Mouse (Mus musculus) spleen, adult 2 months (tissue): ENCODE data around the gene Ly6c1. TPM values are rescaled to one million over a fixed set of nuclear protein-coding genes. Genes with fewer than 3 reads are reported as not detected.
"Not testable (repeated sequence)": the region's sequence is repeated elsewhere in the genome, so short reads cannot be mapped to it uniquely, and the experiment has no call there.

Experiments
- DNase-seq, 2 experiments: peaks; one replicate each; pipeline versions ENCODE4 v3.0.0 to v3.0.0-alpha.2; 2012 to 2021; ENCODE audit warnings: low spot score in 2 of 2, low read depth in 1 of 2
- H3K27ac ChIP-seq: fragments of 200-500 bp; 2 replicates; pipeline ENCODE4 v1.5.1; 2012; ENCODE audit warnings: low read length, inconsistent platforms; ENCODE audit not compliant: insufficient read depth
- H3K27me3 ChIP-seq: fragments of 200-500 bp; 2 replicates; pipeline ENCODE4 v1.6.1; 2012; ENCODE audit warnings: mild to moderate bottlenecking, moderate library complexity, low read length, inconsistent platforms; ENCODE audit not compliant: control insufficient read depth, insufficient read depth
- H3K36me3 ChIP-seq: fragments of 200-500 bp; 2 replicates; pipeline ENCODE4 v1.6.1; 2012; ENCODE audit warnings: mild to moderate bottlenecking, low read length, inconsistent platforms; ENCODE audit not compliant: control insufficient read depth, insufficient read depth
- H3K4me1 ChIP-seq: fragments of 200-500 bp; 2 replicates; pipeline ENCODE4 v1.6.1; 2011; ENCODE audit warnings: inconsistent platforms; ENCODE audit not compliant: control insufficient read depth, insufficient read depth, insufficient read length
- H3K4me3 ChIP-seq: fragments of 200-500 bp; 2 replicates; pipeline ENCODE4 v1.5.1; 2011; ENCODE audit warnings: mild to moderate bottlenecking, inconsistent platforms; ENCODE audit not compliant: insufficient read depth, insufficient read length; ENCODE audit errors: extremely low read depth
- CTCF ChIP-seq: fragments of 200-500 bp; IDR thresholded peaks from 2 replicates; pipeline ENCODE4 v1.5.1; 2011; ENCODE audit warnings: mild to moderate bottlenecking, inconsistent platforms; ENCODE audit not compliant: insufficient read depth, insufficient read length, insufficient replicate concordance; ENCODE audit errors: extremely low read depth
- POLR2A ChIP-seq: fragments of 200-500 bp; IDR thresholded peaks from 2 replicates; pipeline ENCODE4 v1.6.1; 2011; ENCODE audit warnings: low read depth, low read length, inconsistent platforms
- WGBS: fragments of 180-500 bp; shearing (Covaris S2); methylation state at CpG from one replicate; pipeline ENCODE4 v1.1.7; 2018; 5-methylcytosine and 5-hydroxymethylcytosine counted together
- polyA plus RNA-seq: library from polyadenylated mRNA; depleted of rRNA; stranded (reverse); fragments of >200 nt; gene quantifications from 2 replicates; pipeline ENCODE4 v1.2.3, GENCODE M21; 2012; rRNA removed

The Ly6c1 gene
- 105 and 137 TPM in 2 replicates for polyA plus RNA-seq

DNA sequence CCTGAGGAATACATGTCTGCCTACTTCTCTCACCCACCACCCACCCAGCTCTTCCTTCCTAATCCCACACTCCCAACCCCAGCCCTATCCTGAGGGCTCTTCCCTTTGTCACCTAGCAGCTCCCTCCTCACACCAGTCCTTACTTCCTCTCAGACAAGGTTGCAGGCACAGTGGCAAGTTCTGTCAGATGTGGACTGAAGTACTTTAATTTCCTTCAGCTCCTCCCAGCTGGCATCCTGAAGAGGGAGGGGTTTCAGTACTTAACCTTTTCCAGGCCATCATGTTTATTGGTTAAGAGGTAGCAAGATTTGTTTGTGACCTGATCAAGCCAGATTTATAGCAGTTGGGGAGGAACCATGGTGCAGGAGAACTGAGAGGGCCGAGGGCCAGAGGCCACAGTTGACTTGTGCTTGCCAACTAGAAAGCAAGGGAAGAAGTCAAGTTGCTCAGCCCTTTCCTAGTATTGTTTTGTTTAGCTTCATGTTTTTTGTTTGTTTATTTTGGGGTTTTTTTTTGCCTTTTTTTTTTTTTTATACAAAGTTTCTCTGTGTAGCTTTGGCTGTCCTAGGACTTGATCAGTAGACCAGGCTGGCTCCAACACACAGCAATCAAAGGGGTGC, at the start of gene Ly6c1:
Ly6c1 (minus strand) TSS at position 189 of the 620 bp plus-strand sequence.
- DNase-seq, H3K4me3 ChIP-seq, H3K4me1 ChIP-seq, H3K27me3 ChIP-seq, H3K36me3 ChIP-seq, H3K27ac ChIP-seq: not testable (repeated sequence)
- 58% methylated on average over 1 of the region's 1 CpGs for WGBS

GRCm38 (mm10) chr15:75088041-75088440, 39.4 kb upstream of the Ly6c1 start:
- H3K27ac ChIP-seq, H3K4me1 ChIP-seq, H3K4me3 ChIP-seq, DNase-seq, H3K36me3 ChIP-seq, H3K27me3 ChIP-seq: not testable (repeated sequence)
- WGBS, result 4% methylated on average over 2 of the region's 2 CpGs

GRCm38 (mm10) chr15:75069965-75070364, 21.3 kb upstream of the Ly6c1 start:
- TF ChIP-seq CTCF (no peak), POLR2A (no peak)

GRCm38 (mm10) chr15:75062030-75062574, 13.5 kb upstream of the Ly6c1 start:
- TF ChIP-seq CTCF, result peak; percentile 46; the same call in 1 of the 2 replicates
- WGBS, result 32% methylated on average over 6 of the region's 6 CpGs
- not testable (repeated sequence) for H3K27me3 ChIP-seq, H3K4me1 ChIP-seq, H3K27ac ChIP-seq, H3K36me3 ChIP-seq, H3K4me3 ChIP-seq
- peak; percentile 45 to 72 for DNase-seq

More at GRCm38 (mm10) chr15:75069965-75070364, 21.3 kb upstream of the Ly6c1 start:
- no peak overlapping the region for H3K27ac ChIP-seq
- no peaks in the 10 kb centered on the region for H3K36me3 ChIP-seq
- DNase-seq, result no peak
- no peaks in the 10 kb centered on the region for H3K27me3 ChIP-seq
- no peak overlapping the region for H3K4me3 ChIP-seq
- 84% methylated on average over 4 of the region's 4 CpGs for WGBS
- H3K4me1 ChIP-seq, result no peaks in the 10 kb centered on the region

DNA sequence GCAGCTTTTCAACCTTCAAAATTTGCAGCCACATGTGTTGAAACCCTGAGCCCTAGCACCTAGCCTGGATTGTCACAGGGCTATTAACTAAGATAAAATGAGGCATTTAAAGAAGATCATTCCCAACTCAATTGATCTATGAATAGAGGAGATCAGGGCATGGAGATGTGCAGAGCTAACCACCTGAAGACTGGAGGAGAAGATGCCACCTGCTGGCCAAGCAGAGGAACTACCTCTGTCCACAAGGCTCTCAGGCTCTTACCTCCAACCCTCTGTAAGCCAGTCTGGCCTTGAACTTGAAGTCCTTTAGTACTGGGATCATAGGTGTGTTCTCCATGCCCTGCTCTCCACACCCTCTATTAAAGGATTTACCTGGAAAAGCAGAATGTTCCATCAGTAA, 11.9 kb upstream of the Ly6c1 start:
- no peak overlapping the region for H3K27ac ChIP-seq
- peak; percentile 41 to 60 for DNase-seq
- no peaks in the 10 kb centered on the region for H3K27me3 ChIP-seq
- H3K4me3 ChIP-seq, result no peak overlapping the region
- TF ChIP-seq CTCF (peak; percentile 64; the same call in 1 of the 2 replicates), POLR2A (no peak)
- H3K4me1 ChIP-seq, result no peaks in the 10 kb centered on the region
- no peaks in the 10 kb centered on the region for H3K36me3 ChIP-seq

- no peak for DNase-seq
- Histone ChIP-seq H3K27me3 (no peaks in the 10 kb centered on the region), H3K36me3 (no peaks in the 10 kb centered on the region), H3K27ac (no peak overlapping the region), H3K4me3 (no peak overlapping the region), H3K4me1 (no peaks in the 10 kb centered on the region)
- 87% methylated on average over 2 of the region's 2 CpGs for WGBS
- TF ChIP-seq CTCF, result no peak
- no peak for TF ChIP-seq POLR2A
These were observed 7.4 kb upstream of the Ly6c1 start for GRCm38 (mm10) chr15:75055985-75056384.

- H3K36me3 ChIP-seq, H3K27ac ChIP-seq, H3K4me1 ChIP-seq, DNase-seq, H3K4me3 ChIP-seq, H3K27me3 ChIP-seq: not testable (repeated sequence)
- 49% methylated on average over 3 of the region's 3 CpGs for WGBS
These were observed 6.8 kb upstream of the Ly6c1 start for GRCm38 (mm10) chr15:75055425-75055824.

- H3K36me3 ChIP-seq, H3K4me3 ChIP-seq, H3K4me1 ChIP-seq, DNase-seq, H3K27me3 ChIP-seq: not testable (repeated sequence)
- H3K27ac ChIP-seq, result peak overlapping the region; percentile 50; the same call in 1 of the 2 replicates
- WGBS, result 81% methylated on average over 2 of the region's 2 CpGs
These were observed 3.8 kb upstream of the Ly6c1 start for GRCm38 (mm10) chr15:75052414-75052813.

GRCm38 (mm10) chr15:75051141-75051540, 2.5 kb upstream of the Ly6c1 start:
- H3K36me3 ChIP-seq, DNase-seq, H3K27me3 ChIP-seq, H3K4me1 ChIP-seq, H3K4me3 ChIP-seq, H3K27ac ChIP-seq: not testable (repeated sequence)
- 84% methylated on average over 3 of the region's 3 CpGs for WGBS

DNA sequence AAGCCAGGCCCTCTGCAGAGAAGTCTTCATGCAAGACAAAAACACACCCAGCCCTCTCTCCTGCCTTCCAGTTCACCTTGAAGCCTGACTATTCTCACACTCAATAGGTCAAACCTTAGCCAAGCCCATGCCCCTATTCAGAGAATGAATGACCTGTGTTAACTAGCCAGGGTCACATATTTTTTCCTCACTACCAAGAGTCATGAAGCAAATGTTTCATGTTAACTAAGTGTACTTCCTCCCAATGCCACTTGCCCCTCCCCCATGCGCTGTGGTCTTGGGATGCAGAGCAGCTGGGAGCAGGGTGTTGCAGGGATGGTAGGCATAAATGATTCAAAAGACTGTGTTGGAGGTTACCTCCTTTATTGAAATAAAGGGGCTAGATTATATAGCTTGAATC, 2.0 kb upstream of the Ly6c1 start:
- 76% methylated on average over 1 of the region's 1 CpGs for WGBS
- not testable (repeated sequence) for H3K27ac ChIP-seq, H3K4me3 ChIP-seq, H3K27me3 ChIP-seq, H3K4me1 ChIP-seq, DNase-seq, H3K36me3 ChIP-seq
